Mouse (Mus musculus): ENCODE data around the gene Smco2.

The Smco2 gene

DNA sequence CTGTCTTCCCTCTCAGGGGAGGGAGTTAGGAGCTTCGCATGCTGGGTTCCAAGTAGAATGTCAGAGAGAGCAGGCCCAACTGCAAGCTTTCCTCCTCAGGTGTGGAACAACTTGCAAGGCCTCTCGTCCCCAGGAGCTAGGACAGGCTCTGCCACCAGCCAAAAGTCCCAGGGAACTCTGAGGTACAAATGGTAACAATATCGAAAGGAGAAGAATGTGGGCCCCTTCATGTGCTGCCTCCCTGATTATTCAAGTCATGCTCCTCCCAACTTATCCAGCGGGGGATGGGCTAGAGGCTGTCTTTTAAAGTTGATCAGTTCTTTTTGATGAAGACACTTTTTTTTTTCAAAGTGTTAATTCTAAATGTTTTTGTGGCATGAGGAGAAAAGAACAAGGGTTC lies at the start of gene Smco2:
TSS of gene Smco2 (plus strand) at position 55 of the 400 bp plus-strand sequence.
- DNase-seq, result no peak

- no peak for DNase-seq
Observed at GRCm38 (mm10) chr6:146809991-146810390, 39.9 kb upstream of the Smco2 start.

DNA sequence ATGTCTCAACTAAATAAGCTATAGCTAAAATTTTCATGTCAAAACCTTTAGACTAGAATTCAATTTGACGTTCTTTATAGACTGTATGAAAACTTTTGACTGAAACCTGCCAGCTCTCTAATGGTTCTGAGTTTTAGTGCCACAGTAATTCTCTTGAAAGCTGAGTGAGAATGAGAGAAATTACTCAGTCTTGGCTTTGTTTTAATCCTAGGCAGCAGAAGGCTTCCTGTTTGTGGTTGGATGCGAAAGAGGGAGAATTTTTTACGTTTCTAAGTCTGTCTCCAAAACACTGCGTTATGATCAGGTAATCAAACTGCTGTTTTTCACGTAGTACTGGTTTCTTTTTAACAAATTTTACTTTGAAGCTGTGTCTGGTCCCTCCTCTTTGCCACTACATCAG lies 36.9 kb upstream of the Smco2 start:
- DNase-seq, result no peak

DNA sequence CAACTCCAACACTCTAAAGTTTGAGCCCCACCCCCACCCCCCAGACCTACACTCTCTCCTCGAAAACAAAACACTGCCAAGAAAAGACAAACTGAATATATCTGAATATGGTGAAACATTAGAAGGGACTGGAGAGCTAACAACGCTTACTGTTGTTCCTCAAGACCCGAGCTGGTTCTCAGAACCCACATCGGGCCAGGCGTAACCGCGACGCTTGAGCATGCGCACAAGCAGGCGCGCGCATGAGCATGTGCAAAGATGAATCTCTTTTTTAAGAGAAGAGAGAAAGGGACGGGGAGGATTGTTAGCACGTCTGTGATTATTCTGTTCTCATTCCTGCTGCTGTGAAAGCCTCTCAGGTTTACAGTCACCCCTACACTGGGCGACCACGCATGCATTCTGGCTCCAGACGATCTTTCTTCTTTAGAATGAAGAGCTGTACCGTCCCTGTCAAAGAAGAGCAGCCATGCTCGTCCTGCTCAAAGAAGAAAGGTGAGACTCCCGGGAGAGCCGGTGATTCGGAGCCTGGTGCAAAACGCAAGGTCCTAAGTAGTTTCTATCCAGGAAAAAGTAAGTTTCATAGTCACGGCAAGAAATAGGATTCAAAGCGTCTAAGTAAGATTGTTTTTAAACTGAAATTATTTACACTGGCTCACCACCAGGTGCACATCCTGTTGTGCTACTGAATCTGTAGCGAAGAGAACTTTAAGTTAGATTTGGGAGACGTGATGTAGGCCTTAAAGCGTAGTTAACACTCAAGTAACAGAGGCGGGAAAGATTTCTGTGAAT lies 29.5 kb upstream of the Smco2 start:
- no peak for DNase-seq

DNA sequence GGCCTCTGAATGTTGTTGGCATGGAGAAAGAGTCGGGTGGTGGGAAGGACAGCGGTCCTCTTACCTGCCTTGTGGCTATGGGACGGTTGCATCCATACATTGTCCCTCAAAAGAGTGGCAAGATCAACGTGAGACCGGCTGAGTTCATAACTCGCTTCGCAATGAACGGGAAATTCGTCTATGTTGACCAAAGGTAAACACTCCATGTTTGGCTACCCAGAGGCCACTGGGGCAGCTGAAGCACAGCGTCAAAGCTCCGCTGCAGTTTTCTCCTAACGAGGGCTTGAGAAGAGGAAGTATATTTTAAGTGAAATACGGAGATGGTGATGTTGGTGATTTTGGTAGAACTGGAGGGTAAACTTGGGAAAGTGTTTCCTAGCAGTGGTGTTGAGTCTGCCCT lies 27.9 kb upstream of the Smco2 start:
- DNase-seq, result no peak

- DNase-seq, result peak; percentile 77
Observed at GRCm38 (mm10) chr6:146824727-146825486, 25.0 kb upstream of the Smco2 start.

GRCm38 (mm10) chr6:146825487-146825773 lies 24.5 kb upstream of the Smco2 start:
- no peak for DNase-seq

GRCm38 (mm10) chr6:146831320-146831719 lies 18.6 kb upstream of the Smco2 start:
- DNase-seq, result no peak

- DNase-seq, result peak; percentile 43
Observed at GRCm38 (mm10) chr6:146833485-146834314, 16.2 kb upstream of the Smco2 start.

- DNase-seq, result no peak
Observed at GRCm38 (mm10) chr6:146834342-146834741, 15.6 kb upstream of the Smco2 start.

GRCm38 (mm10) chr6:146835784-146836183 lies 14.1 kb upstream of the Smco2 start:
- no peak for DNase-seq

DNA sequence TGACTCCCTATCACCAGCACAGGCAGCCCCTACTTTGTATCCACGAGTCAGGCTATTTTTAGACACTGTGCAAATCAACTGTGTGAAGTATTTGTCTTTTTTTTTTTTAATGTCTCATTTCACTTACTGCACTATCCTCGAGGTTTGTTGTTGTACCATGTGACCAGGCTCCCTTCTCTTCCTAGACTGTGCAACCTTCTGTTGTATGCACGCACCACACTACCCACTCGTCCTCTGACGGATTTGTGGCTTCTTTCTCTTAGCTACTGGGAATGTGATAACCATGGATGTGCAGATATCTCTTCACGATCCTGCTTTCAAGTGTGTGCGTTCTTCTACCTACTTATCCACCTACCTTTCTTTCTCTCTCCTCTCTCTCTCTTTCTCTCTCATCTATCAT lies 12.6 kb upstream of the Smco2 start:
- DNase-seq, result no peak

GRCm38 (mm10) chr6:146838366-146838765 lies 11.5 kb upstream of the Smco2 start:
- DNase-seq, result no peak

GRCm38 (mm10) chr6:146838863-146839262 lies 11.0 kb upstream of the Smco2 start:
- DNase-seq, result no peak

DNA sequence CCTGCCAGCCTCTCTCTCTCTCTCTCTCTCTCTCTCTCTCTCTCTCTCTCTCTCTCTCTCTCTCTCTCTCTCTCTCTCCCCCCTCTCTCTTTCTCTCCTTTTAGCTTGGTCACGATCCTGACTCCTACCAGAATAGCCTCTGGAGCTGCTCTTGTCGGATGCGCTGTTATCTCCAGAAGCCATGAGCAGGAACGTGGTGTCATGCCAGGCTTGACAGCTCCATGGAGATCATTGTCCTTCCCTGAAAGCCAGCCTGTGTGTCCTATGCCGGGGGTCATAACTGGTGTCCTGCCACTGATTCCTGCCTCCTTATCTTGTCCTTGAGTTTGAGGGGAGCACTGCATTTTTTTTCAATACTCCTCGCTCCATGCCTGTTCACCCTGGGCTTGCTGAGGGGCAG lies 5.0 kb upstream of the Smco2 start:
- DNase-seq, result no peak

DNA sequence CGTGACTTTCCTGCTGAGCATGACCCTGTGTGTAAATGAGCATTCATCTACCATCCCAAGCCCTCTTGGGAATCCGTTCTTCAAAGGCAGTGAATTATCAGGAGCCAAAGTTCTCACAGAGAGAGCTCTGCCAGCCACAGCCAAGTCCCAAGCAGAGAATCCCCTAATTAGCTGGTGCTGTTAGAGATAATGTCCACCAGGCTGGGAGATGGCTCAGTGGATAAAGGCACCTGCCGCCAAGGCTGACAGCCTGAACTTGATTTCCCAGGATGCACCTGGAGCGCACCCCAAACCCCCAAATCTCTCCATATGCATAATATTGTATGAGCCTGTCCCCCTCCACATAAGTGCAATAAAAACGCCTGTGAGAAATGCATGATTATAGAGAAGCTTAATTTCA lies 4.6 kb upstream of the Smco2 start:
- DNase-seq, result no peak

DNA sequence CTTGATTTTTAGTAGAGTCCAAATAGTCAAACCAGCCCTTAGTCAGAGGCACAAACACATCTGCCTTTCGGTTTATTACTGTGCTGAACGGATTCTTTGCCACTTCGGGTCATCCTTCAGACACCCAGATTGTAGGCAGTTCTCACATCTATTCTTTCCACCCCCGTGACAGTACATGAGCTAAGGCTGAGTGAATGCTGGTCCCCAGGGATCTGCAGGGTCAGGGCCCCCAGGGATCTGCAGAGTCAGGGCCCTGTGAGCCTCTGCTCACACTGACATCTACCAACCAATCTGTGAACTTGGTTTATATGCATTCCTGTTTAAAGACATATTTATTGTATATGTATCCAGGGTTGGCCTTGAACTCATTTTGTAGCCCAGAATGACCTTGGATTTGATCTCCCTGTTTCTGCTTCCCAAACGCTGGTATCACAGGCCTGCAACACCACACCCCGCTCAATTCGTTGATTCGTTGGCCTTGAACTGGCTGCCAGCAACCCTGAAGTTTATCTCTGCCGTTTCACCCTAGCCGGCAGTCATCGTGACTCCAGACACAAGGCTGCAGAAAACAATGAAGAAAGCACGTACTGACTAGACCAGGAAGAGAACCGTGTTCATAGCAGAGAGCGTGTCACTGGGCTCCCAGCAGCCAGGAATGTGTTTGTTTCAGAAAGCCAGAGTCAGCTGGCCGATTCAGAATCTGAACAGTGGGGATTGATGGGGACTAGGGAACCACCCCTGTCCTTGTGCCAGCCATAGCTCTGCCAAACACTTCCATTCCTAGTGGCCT lies 3.7 kb upstream of the Smco2 start:
- no peak for DNase-seq

DNA sequence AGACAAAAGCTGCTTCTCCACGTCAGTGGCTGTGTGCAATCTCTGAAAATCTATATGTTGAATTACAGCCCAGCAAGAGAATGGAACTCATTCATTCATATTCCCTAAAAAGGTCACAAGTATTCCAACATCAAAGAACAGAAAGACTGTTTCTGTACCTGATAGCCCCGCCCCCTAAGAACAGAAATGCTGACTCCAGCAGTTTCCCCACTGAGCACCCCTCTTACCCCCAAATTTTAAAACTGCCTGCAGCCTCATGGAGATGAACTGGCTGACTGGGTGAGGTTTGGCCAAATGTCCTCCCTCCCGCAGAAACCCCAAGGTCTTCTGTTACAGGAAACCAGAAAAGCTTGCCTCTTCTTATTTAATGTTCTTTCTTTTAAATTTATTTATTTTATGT lies 2.5 kb upstream of the Smco2 start:
- no peak for DNase-seq

GRCm38 (mm10) chr6:146848281-146848680 lies 1.6 kb upstream of the Smco2 start:
- DNase-seq, result no peak

DNA sequence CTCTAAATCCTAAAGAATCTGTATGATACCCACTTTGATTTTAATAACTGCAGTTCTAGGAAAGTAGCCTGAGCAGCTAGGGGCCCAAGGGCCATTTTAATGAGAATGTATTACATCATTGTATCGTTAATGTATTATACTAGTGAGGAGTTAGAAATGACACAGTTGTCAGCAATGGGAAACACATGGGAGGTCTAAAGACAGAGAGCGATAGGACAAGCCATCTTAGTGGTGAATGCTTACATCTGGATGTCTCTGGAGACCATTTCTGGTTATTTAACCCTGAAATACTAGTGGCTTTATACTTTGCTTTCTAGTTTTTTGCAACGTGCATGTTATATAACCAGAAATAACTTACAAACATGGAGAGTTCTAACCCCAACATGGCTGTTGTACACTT lies 2.0 kb downstream of the Smco2 start:
- DNase-seq, result no peak

- no peak for DNase-seq
Observed at GRCm38 (mm10) chr6:146852739-146853138, 2.8 kb downstream of the Smco2 start.

GRCm38 (mm10) chr6:146855185-146855584 lies 5.3 kb downstream of the Smco2 start:
- DNase-seq, result no peak

- DNase-seq, result no peak
Observed at GRCm38 (mm10) chr6:146857386-146857785, 7.5 kb downstream of the Smco2 start.
